Mouse (Mus musculus) liver, embryonic 12.5 days (tissue): ENCODE measurements around the gene Acoxl. TPM values are rescaled to one million over a fixed set of nuclear protein-coding genes. Genes with fewer than 3 reads are reported as not detected.

Experiments
- ATAC-seq: fragments of 200-750 bp; cut with Nextera tagmentation; 2 replicates; pipeline ENCODE4 v1.8.0; 2017; ENCODE audit warnings: moderate number of reproducible peaks, mild to moderate bottlenecking, moderate library complexity
- H3K27ac ChIP-seq: fragments of 300-500 bp; sonication (generic); 2 replicates; pipeline ENCODE4 v1.5.1; 2016; ENCODE audit warnings: mild to moderate bottlenecking
- H3K27me3 ChIP-seq: fragments of 300-500 bp; sonication (generic); replicated peaks from 2 replicates; pipeline ENCODE4 v1.6.1; 2016; ENCODE audit warnings: mild to moderate bottlenecking, moderate library complexity
- H3K36me3 ChIP-seq: fragments of 300-500 bp; sonication (generic); 2 replicates; pipeline ENCODE4 v1.6.1; 2016; ENCODE audit warnings: mild to moderate bottlenecking, moderate library complexity
- H3K4me1 ChIP-seq: fragments of 300-500 bp; sonication (generic); 2 replicates; pipeline ENCODE4 v1.6.1; 2016
- H3K4me2 ChIP-seq: fragments of 300-500 bp; sonication (generic); 2 replicates; pipeline ENCODE4 v1.6.1; 2016; ENCODE audit warnings: mild to moderate bottlenecking, moderate library complexity
- H3K4me3 ChIP-seq: fragments of 300-500 bp; sonication (generic); 2 replicates; pipeline ENCODE4 v1.5.1; 2016; ENCODE audit warnings: mild to moderate bottlenecking, moderate library complexity
- H3K9ac ChIP-seq: fragments of 300-500 bp; sonication (generic); 2 replicates; pipeline ENCODE4 v1.6.1; 2016; ENCODE audit warnings: mild to moderate bottlenecking, moderate library complexity
- H3K9me3 ChIP-seq: fragments of 300-500 bp; sonication (generic); replicated peaks from 2 replicates; pipeline ENCODE4 v1.6.1; 2016; ENCODE audit warnings: mild to moderate bottlenecking, moderate library complexity
- WGBS: fragments of 180-500 bp; shearing (Covaris S2); methylation state at CpG from one replicate; pipeline ENCODE4 v1.1.7; 2016; ENCODE audit not compliant: insufficient replicate concordance; 5-methylcytosine and 5-hydroxymethylcytosine counted together
- polyA plus RNA-seq: library from polyadenylated mRNA; unstranded; fragments of >200 nt; fragmentation: Nextera tagmentation; extraction: Ambion mirVana; gene quantifications from 2 replicates; pipeline ENCODE4 v1.2.1, GENCODE M21; 2016

Gene Acoxl
- polyA plus RNA-seq, 1 experiment from 2014 or later = 0.10 TPM

DNA sequence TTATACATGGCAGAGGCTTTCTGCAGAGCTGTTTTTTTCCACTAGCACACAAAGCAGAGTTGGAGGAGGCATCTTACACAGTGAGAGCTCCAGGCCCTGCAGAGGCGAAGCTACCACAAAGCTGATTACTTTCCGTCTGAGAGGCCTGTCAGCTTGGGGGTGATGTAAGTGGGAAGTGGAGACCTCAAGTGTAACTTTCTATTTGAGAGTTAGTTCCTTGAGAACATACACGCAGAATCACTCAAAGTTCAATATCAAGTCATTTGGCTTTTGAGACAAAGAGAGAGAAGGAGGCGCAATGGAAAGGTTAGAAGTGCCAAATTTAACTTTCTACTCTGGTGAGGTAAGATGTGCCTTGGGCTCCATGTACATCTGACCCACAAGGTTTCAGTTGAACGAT is 234.3 kb downstream of the Acoxl start:
- WGBS = 55% methylated on average over 5 of the region's 5 CpGs

DNA sequence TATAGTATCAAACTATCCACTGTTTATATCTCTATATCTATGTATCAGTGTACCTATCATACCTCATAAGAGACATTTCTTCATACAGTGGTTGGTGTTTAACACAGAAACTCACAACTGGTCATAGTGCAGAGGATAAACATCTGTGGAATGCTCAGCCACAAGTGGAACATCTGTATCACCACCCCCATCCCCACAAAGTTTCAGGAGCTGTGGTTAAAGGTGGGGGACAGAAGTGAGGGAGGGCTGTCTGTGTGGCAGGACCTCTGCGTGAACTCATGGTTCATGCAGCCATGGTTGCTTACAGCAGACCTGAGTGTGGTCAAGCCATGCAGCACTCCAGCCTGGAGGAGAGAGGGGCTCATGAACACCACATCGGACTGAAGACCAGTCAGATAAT is 234.9 kb downstream of the Acoxl start:
- Histone ChIP-seq H3K9me3 (no peaks in the 10 kb centered on the region), H3K4me2 (no peak overlapping the region), H3K4me1 (no peaks in the 10 kb centered on the region), H3K9ac (no peak overlapping the region), H3K36me3 (no peaks in the 10 kb centered on the region), H3K27me3 (peaks cover 3% of the 10 kb centered on the region; the same call in 1 of the 2 replicates), H3K4me3 (no peak overlapping the region), H3K27ac (no peak overlapping the region)
- 79% methylated on average over 2 of the region's 2 CpGs for WGBS
- ATAC-seq = no peak

More for the DNA sequence above, 234.3 kb downstream of the Acoxl start:
- Histone ChIP-seq H3K4me2 (no peak overlapping the region), H3K36me3 (no peaks in the 10 kb centered on the region), H3K4me1 (no peaks in the 10 kb centered on the region), H3K4me3 (no peak overlapping the region), H3K27ac (no peak overlapping the region), H3K9ac (no peak overlapping the region), H3K27me3 (peaks cover 3% of the 10 kb centered on the region; the same call in 1 of the 2 replicates), H3K9me3 (no peaks in the 10 kb centered on the region)
- no peak for ATAC-seq

- Histone ChIP-seq H3K4me3 (no peak overlapping the region), H3K4me2 (no peak overlapping the region), H3K27me3 (peaks cover 3% of the 10 kb centered on the region; the same call in 1 of the 2 replicates), H3K36me3 (no peaks in the 10 kb centered on the region), H3K4me1 (no peaks in the 10 kb centered on the region), H3K27ac (no peak overlapping the region), H3K9ac (no peak overlapping the region), H3K9me3 (no peaks in the 10 kb centered on the region)
- WGBS = 63% methylated on average over 4 of the region's 4 CpGs
- no peak for ATAC-seq
These were observed 238.3 kb downstream of the Acoxl start for GRCm38 (mm10) chr2:128076936-128077335.

DNA sequence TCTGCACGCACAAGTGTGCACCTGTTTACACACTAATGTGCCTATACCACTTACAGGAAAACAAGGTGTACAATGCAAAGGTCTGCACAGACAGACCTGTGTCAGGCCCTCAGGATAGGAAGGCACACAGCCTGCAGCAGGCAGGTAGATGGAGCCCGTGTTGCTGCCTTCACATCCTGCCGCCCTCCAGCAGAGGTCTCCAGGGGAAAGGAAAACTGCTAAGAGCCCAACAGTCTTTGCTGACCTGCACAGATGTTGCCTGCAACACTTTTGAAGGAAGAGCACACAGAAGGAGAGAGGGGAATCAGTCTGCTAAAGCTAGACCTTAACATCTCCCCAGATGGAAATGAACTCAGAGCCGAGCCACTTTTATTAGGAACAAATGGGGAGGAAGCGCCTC is 240.2 kb downstream of the Acoxl start:
- Histone ChIP-seq H3K27ac (no peak overlapping the region), H3K9ac (no peak overlapping the region), H3K36me3 (no peaks in the 10 kb centered on the region), H3K4me2 (no peak overlapping the region), H3K4me1 (peaks cover under 1% of the 10 kb centered on the region; the same call in 1 of the 2 replicates), H3K4me3 (no peak overlapping the region), H3K9me3 (no peaks in the 10 kb centered on the region), H3K27me3 (0 out of 2 replicates have a peak, but pooled peaks cover 3% of the 10 kb centered on the region)
- no peak for ATAC-seq
- 50% methylated on average over 5 of the region's 5 CpGs for WGBS

GRCm38 (mm10) chr2:128079316-128079715 is 240.6 kb downstream of the Acoxl start:
- no peaks in the 10 kb centered on the region for H3K9me3 ChIP-seq
- H3K4me1 ChIP-seq = peaks cover 5% of the 10 kb centered on the region; the same call in 1 of the 2 replicates
- H3K27ac ChIP-seq = no peak overlapping the region
- no peak overlapping the region for H3K4me3 ChIP-seq
- no peak overlapping the region for H3K9ac ChIP-seq
- H3K4me2 ChIP-seq = no peak overlapping the region
- H3K36me3 ChIP-seq = no peaks in the 10 kb centered on the region
- no peak for ATAC-seq
- H3K27me3 ChIP-seq = 0 out of 2 replicates have a peak, but pooled peaks cover 3% of the 10 kb centered on the region
- 68% methylated on average over 6 of the region's 6 CpGs for WGBS

DNA sequence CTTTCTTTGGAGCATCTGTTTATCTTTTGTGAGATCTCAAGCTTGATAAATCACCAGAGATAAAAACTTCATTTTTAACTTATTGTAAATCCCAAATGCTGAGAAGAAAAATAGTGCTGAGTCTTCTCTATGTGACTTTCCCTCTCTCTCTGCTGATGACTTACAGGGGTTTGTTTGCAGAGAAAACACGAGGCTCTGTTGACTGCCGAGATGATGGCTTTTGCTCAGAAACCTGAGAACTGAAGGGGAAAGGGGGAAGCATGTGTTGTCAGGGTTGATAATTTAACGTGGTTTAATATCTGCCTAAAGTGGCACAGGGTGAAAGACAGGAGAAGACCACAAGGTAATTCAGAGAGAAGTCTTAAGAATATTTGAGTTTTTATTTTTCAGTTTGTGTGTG is 245.2 kb downstream of the Acoxl start:
- Histone ChIP-seq H3K36me3 (no peaks in the 10 kb centered on the region), H3K9ac (no peak overlapping the region), H3K9me3 (no peaks in the 10 kb centered on the region), H3K27me3 (no peaks in the 10 kb centered on the region), H3K27ac (no peak overlapping the region), H3K4me2 (no peak overlapping the region), H3K4me1 (peaks cover 24% of the 10 kb centered on the region), H3K4me3 (no peak overlapping the region)
- ATAC-seq = no peak
- 9% methylated on average over 3 of the region's 3 CpGs for WGBS

GRCm38 (mm10) chr2:128084607-128085006 is 245.9 kb downstream of the Acoxl start:
- Histone ChIP-seq H3K27ac (no peak overlapping the region), H3K9ac (no peak overlapping the region), H3K4me3 (no peak overlapping the region), H3K4me2 (no peak overlapping the region), H3K27me3 (no peaks in the 10 kb centered on the region), H3K9me3 (no peaks in the 10 kb centered on the region), H3K36me3 (no peaks in the 10 kb centered on the region), H3K4me1 (peaks cover 24% of the 10 kb centered on the region)
- WGBS = 16% methylated on average over 5 of the region's 5 CpGs
- ATAC-seq = peak; percentile 76

GRCm38 (mm10) chr2:128085481-128085880 is 246.8 kb downstream of the Acoxl start:
- no peak overlapping the region for H3K4me3 ChIP-seq
- no peaks in the 10 kb centered on the region for H3K9me3 ChIP-seq
- 37% methylated on average over 1 of the region's 1 CpGs for WGBS
- H3K4me1 ChIP-seq = peaks cover 24% of the 10 kb centered on the region
- no peaks in the 10 kb centered on the region for H3K27me3 ChIP-seq
- no peak overlapping the region for H3K4me2 ChIP-seq
- H3K36me3 ChIP-seq = no peaks in the 10 kb centered on the region
- ATAC-seq = peak; percentile 26; the same call in 1 of the 2 replicates
- H3K9ac ChIP-seq = no peak overlapping the region
- no peak overlapping the region for H3K27ac ChIP-seq

GRCm38 (mm10) chr2:128086301-128086886 is 247.7 kb downstream of the Acoxl start:
- Histone ChIP-seq H3K4me1 (peaks cover 29% of the 10 kb centered on the region), H3K27ac (no peak overlapping the region), H3K27me3 (no peaks in the 10 kb centered on the region), H3K4me3 (no peak overlapping the region), H3K9me3 (no peaks in the 10 kb centered on the region), H3K9ac (no peak overlapping the region), H3K4me2 (no peak overlapping the region), H3K36me3 (no peaks in the 10 kb centered on the region)
- ATAC-seq = no peak
- WGBS = 48% methylated on average over 14 of the region's 14 CpGs

GRCm38 (mm10) chr2:128086996-128087526 is 248.4 kb downstream of the Acoxl start:
- H3K9ac ChIP-seq = no peak overlapping the region
- no peak overlapping the region for H3K4me2 ChIP-seq
- 73% methylated on average over 7 of the region's 7 CpGs for WGBS
- no peaks in the 10 kb centered on the region for H3K36me3 ChIP-seq
- H3K4me1 ChIP-seq = peaks cover 29% of the 10 kb centered on the region
- H3K27ac ChIP-seq = no peak overlapping the region
- H3K27me3 ChIP-seq = no peaks in the 10 kb centered on the region
- ATAC-seq = no peak
- no peaks in the 10 kb centered on the region for H3K9me3 ChIP-seq
- no peak overlapping the region for H3K4me3 ChIP-seq

DNA sequence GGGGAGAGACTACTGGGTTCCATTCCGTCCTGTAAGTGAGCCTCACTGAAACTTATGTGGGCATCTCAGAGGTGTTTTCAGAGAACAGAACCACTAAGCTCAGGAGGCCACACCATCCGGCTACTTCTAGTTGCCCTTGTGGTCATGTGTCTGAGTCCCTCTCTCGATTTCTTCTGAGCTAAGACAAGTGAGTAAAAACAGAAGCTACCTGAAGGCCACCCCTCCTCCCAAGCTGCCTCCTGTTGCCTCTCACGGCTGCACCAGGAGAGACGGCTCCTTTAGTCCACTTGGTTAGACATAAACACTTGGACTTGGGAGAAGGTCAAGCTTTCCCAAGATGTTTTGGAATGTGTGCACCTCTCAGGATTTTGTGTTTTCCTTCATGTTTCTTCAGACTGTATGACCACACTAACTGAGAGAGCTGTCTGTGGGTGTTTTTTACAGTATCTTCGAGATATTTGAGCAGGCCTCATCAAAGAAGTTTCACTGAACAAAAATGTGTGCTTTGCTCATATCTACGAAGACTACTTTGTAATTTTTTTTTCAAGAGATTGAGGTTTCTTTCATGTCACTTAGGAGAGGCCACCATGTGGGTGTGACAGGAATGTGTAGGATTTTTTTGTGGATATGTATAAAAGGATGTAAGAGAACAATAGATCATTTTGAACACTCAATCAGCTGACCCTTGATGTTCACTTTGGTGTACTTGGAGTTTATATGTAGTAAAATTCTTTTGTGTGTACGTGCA is 249.3 kb downstream of the Acoxl start:
- Histone ChIP-seq H3K9me3 (no peaks in the 10 kb centered on the region), H3K27ac (no peak overlapping the region), H3K4me1 (peaks cover 29% of the 10 kb centered on the region), H3K4me3 (no peak overlapping the region), H3K27me3 (no peaks in the 10 kb centered on the region), H3K9ac (no peak overlapping the region), H3K36me3 (no peaks in the 10 kb centered on the region), H3K4me2 (no peak overlapping the region)
- ATAC-seq = no peak
- WGBS = 62% methylated on average over 8 of the region's 8 CpGs

DNA sequence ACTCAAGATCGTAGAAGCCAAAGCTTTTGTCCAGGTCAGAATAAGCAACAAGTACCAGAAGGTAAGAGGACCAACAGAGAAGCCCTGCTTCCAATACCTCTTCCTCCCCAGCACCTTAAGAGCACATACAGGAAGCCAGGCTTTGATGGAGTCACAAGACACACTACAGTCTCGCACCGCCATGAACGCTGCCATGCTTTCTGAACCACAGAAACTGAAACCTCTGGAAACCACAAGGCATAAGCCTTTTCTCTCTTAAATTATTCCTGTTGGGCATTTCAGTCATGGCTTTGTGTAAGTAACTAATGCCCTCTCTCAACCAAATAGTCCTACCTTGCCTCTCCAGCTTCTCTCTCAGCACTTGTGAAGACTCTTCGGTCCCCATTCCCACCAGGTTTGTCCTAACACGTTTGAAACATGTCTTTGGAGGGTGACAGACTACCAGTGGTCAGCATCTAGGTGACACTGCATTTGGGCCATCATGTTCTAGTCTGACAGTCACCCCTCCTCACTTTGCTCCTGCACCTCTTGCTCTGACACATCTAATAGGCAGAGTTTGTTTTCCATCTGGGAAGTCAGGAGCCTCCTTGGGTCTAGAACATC is 251.7 kb downstream of the Acoxl start:
- 79% methylated on average over 6 of the region's 6 CpGs for WGBS
- Histone ChIP-seq H3K27ac (no peak overlapping the region), H3K4me1 (peaks cover 14% of the 10 kb centered on the region), H3K36me3 (no peaks in the 10 kb centered on the region), H3K4me2 (no peak overlapping the region), H3K9ac (no peak overlapping the region), H3K27me3 (no peaks in the 10 kb centered on the region), H3K9me3 (no peaks in the 10 kb centered on the region), H3K4me3 (no peak overlapping the region)
- ATAC-seq = no peak
